Mouse (Mus musculus) CD4-positive, CD25-positive, alpha-beta regulatory T cell, adult 4 months (primary cell): ENCODE results near the gene Yy1. TPM values are rescaled to one million over a fixed set of nuclear protein-coding genes. Genes with fewer than 3 reads are reported as not detected.

Experiments used
- ATAC-seq: one replicate; pipeline ENCODE4 v1.8.0; 2017
- polyA plus RNA-seq, 2 experiments: library from polyadenylated mRNA; unstranded; fragments of 100-300 nt; shearing (Covaris generic); gene quantifications; one replicate each; pipeline ENCODE4 v1.2.1; 2017

The Yy1 gene
- polyA plus RNA-seq, result 10 to 100 TPM; 12.7 to 17.1 TPM

DNA sequence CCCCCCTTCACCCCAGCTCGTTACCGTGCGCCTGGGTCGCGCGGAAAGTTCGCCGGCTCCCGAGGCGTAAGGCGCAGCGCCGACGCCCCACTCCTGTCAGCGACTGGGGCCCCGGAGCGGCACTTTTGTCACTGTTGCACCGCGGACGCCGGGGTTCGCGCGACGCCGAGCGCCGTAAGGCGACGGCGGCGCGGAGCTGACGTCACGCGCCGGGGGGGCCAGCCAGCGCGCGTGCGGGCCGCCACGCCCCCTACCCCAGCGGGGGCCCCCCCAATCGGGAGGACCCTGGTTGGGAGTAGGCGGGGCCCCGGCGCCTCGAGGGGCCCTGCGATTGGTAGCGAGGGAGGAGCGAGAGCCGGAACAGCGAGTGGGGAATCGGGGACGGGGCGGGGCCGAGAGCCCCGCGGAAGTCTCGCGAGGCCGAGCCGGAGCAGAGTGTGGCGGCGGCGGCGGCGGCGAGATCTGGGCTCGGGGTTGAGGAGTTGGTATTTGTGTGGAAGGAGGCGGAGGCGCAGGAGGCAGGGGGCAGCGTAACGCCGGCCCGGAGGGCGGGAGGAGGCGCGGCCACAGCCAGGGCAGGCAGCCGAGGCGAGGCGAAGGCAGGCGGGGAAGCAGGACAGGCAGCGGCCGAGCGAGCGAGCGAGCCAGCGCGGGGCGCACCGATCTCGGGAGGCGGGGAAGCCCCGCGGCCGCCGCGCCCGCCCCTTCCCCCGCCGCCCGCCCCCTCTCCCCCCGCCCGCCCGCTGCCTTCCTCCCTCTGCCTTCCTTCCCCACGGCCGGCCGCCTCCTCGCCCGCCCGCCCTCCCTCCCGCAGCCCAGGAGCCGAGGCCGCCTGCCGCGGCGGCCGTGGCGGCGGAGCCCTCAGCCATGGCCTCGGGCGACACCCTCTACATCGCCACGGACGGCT lies at the start of gene Yy1:
Yy1 (plus strand) TSS at position 428 of the 907 bp plus-strand sequence.
- ATAC-seq, result peak; percentile 80

DNA sequence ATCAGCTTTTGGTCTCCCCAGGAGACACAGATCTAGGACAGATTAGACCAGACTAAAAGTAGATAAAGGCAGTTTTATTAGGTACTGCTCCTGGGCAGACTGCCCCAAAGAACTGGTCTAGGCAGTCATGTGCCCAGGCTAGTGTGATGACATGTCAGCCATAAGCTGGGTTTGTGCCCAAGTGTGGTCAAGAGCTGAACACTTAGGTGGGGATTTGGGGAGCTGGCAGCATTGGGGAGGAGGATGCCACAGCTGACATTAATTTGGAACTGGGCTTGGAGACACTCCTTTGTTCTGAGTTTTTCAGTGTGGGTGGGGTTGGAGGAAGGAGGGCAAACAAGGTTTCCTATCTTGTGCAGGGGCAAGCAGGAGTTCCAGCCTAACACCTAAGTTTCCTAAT lies 46.8 kb upstream of the Yy1 start:
- ATAC-seq, result no peak

DNA sequence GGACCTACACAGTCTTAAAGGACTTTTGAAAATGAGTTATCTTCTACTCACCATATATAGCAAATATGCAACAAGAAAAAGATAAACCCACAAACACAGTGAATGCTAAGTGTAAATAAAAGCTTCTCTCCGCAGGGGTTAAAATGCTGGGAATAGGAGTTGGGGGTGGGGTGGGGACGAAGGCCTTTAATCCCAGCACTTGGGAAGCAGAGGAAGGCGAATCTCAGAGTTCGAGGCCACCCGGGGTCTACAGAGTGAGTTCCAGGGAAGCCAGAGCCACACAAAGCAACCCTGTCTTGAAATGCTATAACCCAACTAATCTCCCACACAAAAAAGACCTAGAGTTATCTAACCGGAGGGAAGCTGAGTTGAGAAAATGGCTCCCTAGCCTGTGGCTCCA lies 43.8 kb upstream of the Yy1 start:
- no peak for ATAC-seq

DNA sequence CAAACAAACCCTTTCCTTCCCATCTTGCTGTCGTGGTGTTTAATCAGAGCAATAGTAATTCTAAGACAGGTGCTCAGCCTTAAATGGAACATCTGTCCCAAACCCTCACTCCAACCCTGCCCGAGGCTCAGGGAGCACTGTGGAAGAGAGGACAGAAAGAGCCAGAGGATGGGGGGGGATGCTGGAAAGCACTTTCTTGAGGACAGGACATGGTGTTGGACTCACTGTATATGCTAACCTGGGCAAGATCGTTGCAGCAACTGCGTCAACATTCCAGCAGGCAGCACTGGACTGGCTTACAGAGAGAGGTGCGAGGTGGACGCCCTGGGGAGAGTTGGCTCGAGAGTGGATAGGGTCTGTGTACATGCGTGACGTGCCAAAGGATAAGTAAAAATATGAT lies 43.3 kb upstream of the Yy1 start:
- ATAC-seq, result no peak

DNA sequence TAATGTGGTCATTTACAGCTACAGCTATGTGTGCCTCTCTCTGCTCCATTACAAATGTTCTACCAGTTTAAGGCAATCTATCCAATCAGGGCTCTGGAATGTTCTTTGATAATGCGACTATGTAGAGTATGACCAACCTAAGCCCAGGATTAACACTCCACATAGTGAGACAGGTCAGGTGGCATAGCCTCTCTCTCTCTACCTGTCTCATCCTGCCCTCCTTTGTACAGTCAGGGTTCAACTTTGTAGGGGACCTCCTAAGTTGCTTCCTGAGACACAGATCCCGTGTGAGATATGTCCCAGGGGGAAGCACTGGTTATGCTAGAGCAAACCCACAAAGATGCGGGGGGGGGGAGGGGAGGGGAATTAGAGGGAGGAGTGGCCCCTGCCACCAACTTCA lies 42.5 kb upstream of the Yy1 start:
- ATAC-seq, result no peak

DNA sequence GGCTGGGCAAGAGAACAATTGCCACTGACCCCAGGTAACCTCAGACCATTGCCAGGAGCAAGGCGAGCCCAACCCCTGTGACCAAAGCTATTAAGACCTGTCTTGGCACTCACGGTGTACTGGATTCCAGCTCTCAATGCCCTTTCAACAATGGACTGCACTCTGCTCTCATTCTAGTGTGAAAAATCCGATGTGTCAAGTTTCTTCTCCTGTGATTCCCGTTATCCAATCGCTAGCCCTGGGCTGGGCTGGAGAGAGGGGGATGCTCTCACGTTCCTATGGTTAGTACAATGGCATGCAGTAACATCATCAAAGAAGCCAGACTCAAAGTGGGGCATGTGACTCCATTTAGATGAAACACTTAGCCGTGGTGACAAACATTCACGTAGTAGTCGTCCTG lies 41.0 kb upstream of the Yy1 start:
- ATAC-seq, result no peak

DNA sequence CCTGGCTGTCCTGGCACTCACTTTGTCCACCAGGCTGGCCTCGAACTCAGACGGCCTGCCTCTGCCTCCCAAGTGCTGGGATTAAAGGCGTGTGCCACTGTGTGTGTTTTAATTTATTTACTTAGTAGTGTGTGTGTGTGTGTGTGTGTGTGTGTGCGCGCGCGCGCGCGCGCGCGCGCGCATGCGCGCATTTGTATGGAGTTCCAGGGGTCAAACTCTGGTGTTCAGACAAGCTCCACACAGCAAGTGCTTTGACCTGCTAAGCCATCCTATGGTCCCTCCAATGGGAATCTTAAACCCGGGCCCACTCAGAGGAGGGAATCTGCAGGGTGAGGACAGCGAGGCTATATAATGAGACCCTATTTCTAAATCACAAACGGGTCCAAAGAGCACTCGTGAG lies 37.6 kb upstream of the Yy1 start:
- no peak for ATAC-seq

DNA sequence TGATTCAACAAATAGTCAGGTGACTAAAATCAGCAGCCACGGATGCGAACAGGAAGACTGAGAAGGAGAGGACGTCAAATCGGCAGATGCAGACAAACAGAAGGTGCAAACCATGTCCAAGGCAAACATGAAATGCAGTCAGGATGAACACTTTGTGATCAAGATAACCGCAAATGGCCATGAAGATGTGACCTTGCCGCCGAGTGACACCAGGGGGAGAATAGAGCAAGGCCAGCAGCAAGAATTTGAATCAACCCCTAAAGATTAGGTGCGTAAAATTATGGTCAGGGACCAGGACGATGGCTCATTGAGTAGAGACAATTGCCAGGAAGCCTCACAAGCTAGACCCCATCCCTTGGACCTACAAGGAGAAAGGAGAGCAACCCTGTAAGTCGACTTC lies 36.2 kb upstream of the Yy1 start:
- ATAC-seq, result no peak

DNA sequence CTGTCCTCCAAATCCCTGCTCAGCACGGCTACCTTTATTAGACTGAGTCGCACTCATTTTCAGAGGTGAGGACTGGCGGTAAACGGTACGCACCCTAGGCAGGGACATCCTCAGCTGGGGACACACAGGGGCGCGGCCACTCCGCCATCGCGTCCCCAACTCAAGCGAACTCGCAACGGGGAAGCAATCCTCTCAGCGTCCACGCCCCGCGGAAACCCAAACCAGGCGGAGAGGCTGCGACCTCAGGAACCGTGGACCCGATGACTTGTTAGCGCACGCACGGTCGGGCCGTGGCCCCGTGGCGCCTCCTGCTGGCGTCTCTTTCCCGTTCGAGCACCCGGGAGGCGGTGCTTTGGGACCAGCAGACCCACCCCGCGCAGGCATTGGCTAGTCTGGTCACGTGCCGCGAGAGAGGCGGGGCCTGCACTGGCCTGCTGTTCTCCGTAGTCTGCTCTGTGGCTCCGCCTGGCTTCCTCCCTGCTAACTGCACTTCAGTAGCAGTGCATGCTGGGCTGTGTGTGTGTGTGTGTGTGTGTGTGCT lies 35.0 kb upstream of the Yy1 start:
- ATAC-seq, result peak; percentile 92

DNA sequence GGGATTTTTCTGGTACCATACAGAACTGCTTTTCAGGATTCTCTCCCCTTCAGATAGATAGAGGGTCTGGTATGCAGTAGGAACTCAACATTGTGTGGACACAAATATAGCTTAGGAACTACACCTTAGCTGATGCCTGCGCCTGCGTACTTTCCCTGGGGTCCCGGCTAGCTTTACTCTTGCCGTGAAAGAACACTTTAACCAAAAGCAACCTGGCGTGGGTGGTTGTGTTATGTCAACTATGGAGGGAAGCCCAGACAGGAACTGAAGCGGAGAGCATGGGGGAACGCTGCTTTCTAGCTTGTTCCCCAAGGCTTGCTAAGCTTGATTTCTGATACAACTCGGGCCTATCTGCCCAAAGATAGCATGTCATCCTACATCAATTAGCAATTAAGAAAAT lies 34.5 kb upstream of the Yy1 start:
- no peak for ATAC-seq

DNA sequence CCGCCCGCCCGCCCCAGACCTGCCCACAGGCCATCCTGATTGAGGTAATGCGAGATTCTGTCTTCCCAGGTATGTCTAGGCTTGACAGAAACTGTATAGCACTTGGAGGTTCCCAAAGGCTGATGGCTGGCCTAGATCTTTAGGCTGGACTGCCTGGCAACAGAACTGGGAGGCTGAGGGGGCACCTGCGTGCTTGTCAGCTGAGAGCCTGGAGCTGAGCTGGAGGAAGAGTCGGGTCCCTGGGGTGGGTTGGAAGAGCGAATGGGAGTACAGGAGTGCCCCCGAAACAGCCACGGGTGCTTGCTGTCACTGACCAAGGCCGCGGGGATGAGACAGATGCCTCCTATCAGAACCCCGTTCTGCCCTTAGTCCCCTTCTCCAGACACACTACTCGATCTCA lies 34.1 kb upstream of the Yy1 start:
- ATAC-seq, result no peak

DNA sequence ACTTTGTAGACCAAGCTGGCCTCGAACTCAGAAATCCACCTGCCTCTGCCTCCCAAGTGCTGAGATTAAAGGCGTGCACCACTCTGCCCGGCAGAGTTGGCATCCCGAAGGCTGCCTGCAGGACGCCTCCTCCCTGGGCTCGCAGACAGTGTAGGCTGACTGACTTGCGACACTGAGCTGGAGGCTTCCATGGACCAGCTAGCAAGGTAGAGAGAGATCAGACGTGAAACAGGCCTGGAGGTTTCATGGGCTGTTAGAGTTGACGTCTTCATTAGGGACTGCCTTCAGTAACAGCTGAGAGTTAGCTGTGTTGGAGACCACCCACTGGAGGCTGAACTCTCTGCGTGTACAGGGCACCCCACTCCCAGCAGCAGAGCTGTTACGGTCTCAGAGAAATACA lies 33.5 kb upstream of the Yy1 start:
- ATAC-seq, result no peak

DNA sequence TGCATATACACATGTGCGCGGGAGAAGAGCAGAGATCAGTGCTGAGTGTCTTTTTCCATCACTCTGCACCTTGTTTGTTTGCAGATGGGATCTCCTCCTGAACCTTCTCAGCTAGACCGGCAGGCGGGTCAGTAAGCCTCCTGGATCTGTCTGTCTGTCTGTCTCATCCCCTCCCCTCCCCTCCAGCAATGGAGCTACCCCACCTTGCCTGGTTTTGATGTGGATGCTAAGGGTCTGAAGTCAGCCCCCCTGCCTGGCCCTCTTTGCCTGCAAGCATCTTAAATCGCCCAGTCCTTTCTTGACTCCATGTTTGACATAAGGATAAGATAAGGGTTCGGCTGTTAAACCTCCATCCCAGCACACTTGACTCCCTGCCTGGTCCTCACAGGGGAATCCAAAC lies 32.8 kb upstream of the Yy1 start:
- ATAC-seq, result no peak

DNA sequence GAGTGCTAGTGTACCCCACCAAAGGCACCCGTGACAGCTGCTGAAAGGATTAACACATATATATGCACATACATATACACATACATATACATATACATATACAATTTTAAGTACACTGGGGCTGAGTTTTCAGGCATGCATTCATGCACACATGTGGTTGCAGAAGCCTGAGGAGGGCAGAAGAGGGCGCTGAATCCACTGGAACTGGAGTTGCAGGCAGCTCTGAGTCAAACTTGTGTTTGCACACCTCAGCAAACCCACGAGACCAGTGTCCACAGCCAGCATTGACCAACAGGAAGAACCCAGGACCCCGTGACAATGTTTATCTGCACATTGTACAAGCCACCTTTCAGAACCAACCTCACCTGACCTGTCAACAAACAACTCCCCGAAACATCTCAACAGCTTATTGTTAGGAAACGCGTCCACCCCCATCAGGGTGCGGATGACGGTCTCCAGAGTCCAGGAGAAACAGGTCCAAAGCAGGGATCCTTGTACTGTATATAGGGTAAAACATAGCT lies 32.2 kb upstream of the Yy1 start:
- no peak for ATAC-seq

DNA sequence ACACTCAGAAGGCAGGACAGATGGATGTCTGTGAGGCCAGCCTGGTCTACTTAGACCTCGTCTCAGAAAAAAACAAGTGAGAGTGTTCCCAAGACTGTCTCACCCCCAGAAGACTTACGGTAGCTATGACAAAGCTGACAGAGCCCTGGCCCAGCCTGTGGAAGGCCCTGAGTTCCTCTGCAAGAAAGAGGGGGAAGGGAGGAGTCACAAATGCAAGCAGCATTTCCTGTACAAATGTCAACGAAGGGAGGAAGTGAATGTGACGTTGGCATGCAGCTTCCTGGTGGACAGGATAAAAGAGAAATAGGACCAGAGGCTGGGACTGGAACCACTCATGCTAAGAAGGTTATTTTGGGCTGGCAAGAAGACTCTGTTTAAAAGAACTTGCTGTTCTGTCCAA lies 31.6 kb upstream of the Yy1 start:
- peak; percentile 48 for ATAC-seq

DNA sequence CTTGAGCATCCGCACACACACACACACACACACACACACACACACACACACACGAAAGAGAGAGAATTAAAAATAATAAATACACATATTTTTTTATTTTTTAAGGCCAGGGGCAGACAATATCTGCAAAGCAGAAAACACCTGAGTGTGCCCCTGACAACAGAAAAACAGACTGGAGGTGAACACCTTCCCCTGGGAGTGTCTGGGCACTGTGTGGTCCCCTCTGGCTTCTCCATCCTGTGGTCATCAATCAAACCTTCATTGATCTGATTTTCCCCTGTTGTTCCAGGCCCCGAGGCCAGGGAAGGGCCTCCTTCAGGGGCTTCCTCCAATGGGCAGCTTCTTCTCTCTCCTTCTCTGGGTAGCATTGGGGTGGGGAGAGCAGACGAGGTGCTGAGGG lies 31.1 kb upstream of the Yy1 start:
- ATAC-seq, result no peak

DNA sequence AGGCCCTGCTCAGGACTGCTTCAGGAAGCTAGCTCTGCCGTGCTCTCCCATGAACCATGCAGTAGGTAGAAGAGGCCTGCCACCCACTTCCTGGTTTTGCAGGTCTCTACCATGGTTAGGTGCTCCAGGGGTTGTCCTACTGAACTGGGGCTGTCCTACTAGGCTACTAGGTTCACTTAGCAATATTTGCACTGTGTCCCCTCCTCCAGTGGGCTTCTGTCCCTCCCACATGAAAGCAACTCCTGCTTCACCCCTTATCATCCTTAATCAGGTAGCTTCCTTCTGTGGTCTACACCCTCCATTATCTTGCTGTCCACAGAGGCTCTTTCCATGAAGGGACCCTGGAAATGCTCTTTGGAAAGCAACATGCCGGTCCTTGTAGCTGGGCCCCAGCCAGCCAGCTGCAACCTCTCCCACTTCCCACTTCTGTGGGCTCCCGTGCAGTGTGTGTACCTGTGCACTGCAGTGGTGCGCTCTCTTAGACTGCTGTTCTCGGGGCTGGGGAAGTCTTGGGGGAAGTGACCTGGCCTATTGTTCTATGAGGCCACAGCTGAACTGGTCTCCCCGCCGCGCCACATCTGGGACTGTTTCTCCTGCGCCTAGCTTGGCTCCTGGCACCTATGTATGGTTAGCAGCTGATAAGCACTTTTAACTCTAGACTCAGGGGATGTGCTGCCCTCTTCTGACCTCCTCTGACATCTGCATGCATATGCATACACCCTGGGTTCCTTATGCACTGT lies 29.5 kb upstream of the Yy1 start:
- ATAC-seq, result peak; percentile 24

DNA sequence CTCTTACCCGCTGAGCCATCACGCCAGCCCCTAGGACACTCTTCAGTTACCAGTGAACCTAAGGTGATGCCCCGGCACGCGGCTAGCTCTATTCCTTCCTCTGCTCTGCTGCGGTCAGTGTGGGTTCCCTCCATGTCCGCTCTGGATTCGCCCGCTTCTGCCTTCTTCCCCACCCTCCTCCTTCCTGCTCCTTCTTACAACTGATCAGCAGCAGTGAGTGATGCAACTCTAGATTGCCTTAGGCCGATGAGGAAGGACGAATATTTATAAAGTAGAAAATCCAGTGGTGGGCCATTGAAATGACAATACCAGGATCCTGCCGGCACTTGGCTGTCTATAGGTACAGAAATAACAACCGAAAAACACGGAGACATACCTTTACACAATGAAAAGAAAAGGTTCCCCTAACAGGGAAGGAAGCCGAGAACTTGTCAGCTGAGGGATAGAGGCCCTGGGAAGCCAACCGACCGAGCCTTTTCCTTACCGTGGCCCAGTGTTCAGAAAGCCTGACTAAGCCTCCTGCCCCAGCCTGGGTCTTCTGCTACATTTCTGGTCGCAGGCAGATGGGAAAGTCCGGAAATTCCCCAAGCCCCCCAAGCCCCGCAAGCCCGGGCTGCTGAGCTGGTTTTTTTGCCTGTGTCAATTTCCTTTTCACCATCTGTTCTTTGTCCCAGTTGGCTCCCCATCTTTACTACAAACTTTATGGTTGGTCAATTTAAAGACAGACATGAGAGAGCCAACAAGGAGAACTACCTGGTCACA lies 27.7 kb upstream of the Yy1 start:
- peak; percentile 11 for ATAC-seq

DNA sequence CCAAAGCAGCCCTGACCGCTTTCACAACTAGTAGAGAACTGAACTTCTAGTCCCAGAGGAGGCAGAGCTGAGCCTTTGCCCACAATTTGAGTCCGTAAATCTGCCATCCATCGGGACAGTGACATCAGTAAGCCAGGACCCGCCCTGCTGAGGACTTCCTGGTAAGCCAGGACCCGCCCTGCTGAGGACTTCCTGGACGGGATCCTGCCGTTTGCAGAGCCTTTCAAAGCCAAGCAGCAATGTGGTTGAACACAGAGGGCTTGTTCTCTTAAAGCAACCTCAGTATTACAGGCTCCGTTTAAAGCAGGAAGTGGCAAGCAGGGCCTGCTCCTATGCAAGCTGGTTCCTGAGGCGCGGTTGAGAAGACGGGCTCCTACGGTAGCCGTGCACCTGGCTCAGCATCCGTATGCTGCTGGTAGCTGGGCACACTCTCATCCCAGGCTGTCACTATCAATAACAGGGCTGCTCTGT lies 27.0 kb upstream of the Yy1 start:
- peak; percentile 79 for ATAC-seq

DNA sequence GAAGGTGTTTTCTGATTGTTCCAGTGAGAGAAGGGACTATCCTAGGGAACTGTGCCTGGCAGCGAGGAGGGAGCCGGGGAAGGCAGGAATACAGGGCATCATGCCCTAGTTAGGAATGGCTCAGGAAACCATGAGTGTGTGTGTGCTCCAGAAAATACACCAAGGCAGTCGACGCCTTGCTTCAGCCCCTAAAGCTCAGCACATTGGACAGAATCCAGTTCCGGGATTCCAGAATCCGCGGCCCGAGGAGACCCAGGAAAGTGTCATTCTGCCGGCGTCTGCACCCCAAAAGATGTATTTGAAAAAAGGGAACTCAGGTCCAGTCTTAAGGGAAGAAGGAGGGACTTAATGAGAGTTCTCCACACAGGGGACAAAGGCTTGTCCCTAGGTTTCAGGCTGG lies 26.5 kb upstream of the Yy1 start:
- no peak for ATAC-seq

DNA sequence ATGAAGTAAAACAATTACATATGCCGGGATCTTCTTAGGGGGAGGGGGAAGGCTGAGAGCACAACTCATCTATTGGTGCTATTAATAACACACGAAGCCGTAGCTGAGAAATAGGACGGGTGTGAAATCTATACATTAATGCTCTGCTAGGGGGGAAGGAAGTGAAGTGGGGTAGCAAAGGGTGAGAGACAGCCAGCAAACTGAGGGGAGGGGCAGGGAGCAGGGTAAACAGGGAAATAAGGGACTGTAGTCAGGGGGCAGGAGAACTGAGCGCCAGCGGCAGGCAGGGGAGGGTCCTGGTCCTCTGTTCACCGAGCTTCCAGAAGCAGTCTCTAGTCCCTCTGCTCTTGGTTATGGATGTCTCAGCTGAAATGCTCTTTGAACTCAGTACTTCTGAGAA lies 25.9 kb upstream of the Yy1 start:
- no peak for ATAC-seq

DNA sequence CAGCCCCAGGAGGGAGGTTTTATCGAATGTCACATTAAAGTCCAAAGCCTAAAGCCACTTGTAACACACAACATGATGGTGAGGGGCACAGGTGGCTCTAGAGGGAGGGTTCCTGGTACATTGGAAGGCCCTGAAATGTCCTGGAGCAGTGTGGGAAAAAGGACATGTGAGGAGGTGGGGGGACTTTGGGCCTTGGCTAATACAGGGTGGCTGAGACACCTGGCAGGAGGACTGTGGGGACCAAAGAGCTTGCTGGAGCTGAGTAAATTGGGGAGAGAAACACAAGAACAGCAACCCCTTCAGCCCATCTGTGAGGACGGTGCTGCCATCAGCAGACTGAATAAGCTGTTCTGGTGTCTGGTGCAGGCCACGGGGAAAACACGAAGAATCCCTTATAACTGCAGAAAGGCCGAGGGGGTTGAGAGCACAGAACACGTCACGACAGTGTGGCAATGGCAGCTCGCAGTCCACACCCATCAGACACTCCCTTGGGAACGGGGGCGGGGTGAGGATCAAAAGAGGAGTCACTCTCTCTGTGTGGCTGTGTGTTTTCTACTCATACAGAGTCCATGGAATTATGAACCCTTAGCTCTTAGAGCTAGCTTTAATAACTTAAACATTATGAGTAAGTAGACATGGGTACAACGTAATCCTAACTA lies 24.4 kb upstream of the Yy1 start:
- no peak for ATAC-seq
